Mouse (Mus musculus) intestine, embryonic 14.5 days (tissue): ENCODE measurements around the gene Asb8. TPM values are rescaled to one million over a fixed set of nuclear protein-coding genes. Genes with fewer than 3 reads are reported as not detected.
A peak's percentile ranks its signal among the peaks of the same experiment; 100 is the strongest.

Experiments
- ATAC-seq: fragments of 200-750 bp; cut with Nextera tagmentation; replicated peaks from 2 replicates; pipeline ENCODE4 v1.8.0; 2017; ENCODE audit warnings: low read depth, moderate number of reproducible peaks, moderate TSS enrichment, moderate library complexity; ENCODE audit not compliant: low FRiP score, low TSS enrichment
- DNase-seq: peaks from one replicate; pipeline ENCODE4 v3.0.0-alpha.2; 2018; ENCODE audit warnings: low spot score
- H3K27ac ChIP-seq: fragments of 300-500 bp; sonication (generic); 2 replicates; pipeline ENCODE4 v1.5.1; 2014; ENCODE audit warnings: low read depth, mild to moderate bottlenecking, control low read depth
- H3K27me3 ChIP-seq: fragments of 300-500 bp; sonication (generic); replicated peaks from 2 replicates; pipeline ENCODE4 v1.6.1; 2014; ENCODE audit warnings: low read length, control low read depth; ENCODE audit not compliant: control insufficient read depth, insufficient read depth
- H3K36me3 ChIP-seq: fragments of 300-500 bp; sonication (generic); 2 replicates; pipeline ENCODE4 v1.6.1; 2014; ENCODE audit warnings: low read length, control low read depth; ENCODE audit not compliant: control insufficient read depth, insufficient read depth
- H3K4me1 ChIP-seq: fragments of 300-500 bp; sonication (generic); replicated peaks from 2 replicates; pipeline ENCODE4 v1.6.1; 2014; ENCODE audit warnings: low read length, control low read depth, mixed read lengths; ENCODE audit not compliant: control insufficient read depth, insufficient read depth
- H3K4me2 ChIP-seq: fragments of 300-500 bp; sonication (generic); 2 replicates; pipeline ENCODE4 v1.6.1; 2014; ENCODE audit warnings: low read length
- H3K4me3 ChIP-seq: fragments of 300-500 bp; sonication (generic); 2 replicates; pipeline ENCODE4 v1.5.1; 2014; ENCODE audit warnings: low read depth, low read length, control low read depth, mixed read lengths
- H3K9ac ChIP-seq: fragments of 300-500 bp; sonication (generic); 2 replicates; pipeline ENCODE4 v1.6.1; 2014; ENCODE audit warnings: mild to moderate bottlenecking, low read length
- H3K9me3 ChIP-seq: fragments of 300-500 bp; sonication (generic); 2 replicates; pipeline ENCODE4 v1.6.1; 2016; ENCODE audit warnings: low read length, control low read depth; ENCODE audit not compliant: control insufficient read depth
- WGBS: fragments of 180-500 bp; shearing (Covaris S2); extraction: QIAGEN DNeasy Blood & Tissue Kit; methylation state at CpG from one replicate; pipeline ENCODE4 v1.1.7; 2014; 5-methylcytosine and 5-hydroxymethylcytosine counted together
- polyA plus RNA-seq: library from polyadenylated mRNA; unstranded; fragments of >200 nt; fragmentation: Nextera tagmentation; extraction: Ambion mirVana; gene quantifications from 2 replicates; pipeline ENCODE4 v1.2.1, GENCODE M21; 2014

Asb8 gene
- polyA plus RNA-seq, 1 experiment from 2014 or later, result 47.7 TPM

DNA sequence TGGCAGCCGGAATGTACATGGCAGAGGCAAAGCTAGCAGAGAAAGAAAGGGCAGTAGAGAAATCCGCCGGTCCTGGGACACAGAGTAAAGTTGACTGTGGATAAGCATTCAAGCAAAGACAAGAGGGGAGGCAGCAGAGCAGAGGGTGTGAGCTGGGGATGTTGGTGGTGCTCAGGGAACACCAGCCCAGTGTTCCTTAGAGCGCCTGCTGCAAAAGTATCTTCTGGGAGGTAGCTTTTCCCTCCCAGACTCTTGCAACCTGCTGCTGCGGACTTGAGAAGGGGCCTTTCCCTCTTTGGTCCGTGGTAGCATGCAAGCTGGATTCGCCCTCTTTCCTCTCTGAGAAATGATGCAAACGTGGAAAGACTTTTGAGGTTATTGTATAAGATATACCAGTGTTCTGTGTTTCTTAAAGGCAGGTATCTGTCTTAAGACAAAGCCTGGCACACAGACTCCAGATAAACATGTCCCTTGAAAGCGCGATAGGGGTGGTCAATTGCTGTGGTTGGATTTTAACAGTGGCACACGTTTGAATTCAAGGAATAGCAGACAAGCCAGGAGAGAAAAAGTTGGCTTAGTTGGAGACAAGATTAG lies 57.6 kb downstream of the Asb8 start:
- DNase-seq, result peak; percentile 54

GRCm38 (mm10) chr15:98107230-98107629 lies 58.2 kb downstream of the Asb8 start:
- Histone ChIP-seq H3K4me2 (peak overlapping the region; percentile 66; the same call in 1 of the 2 replicates), H3K4me3 (no peak overlapping the region), H3K4me1 (0 out of 2 replicates have a peak, but pooled peaks cover 8% of the 10 kb centered on the region), H3K36me3 (peaks cover under 1% of the 10 kb centered on the region; the same call in 1 of the 2 replicates), H3K27ac (no peak overlapping the region), H3K9ac (no peak overlapping the region), H3K27me3 (no peaks in the 10 kb centered on the region), H3K9me3 (no peaks in the 10 kb centered on the region)
- no peak for DNase-seq
- ATAC-seq, result no peak
- 74% methylated on average over 6 of the region's 6 CpGs for WGBS

More for the DNA sequence above, 57.6 kb downstream of the Asb8 start:
- no peak overlapping the region for H3K27ac ChIP-seq
- H3K4me2 ChIP-seq, result peak overlapping the region; percentile 66
- H3K36me3 ChIP-seq, result peaks cover 6% of the 10 kb centered on the region
- H3K4me1 ChIP-seq, result 0 out of 2 replicates have a peak, but pooled peaks cover 8% of the 10 kb centered on the region
- peak overlapping the region; percentile 70 for H3K4me3 ChIP-seq
- H3K27me3 ChIP-seq, result no peaks in the 10 kb centered on the region
- no peak for ATAC-seq
- H3K9me3 ChIP-seq, result no peaks in the 10 kb centered on the region
- 30% methylated on average over 11 of the region's 11 CpGs for WGBS
- H3K9ac ChIP-seq, result peak overlapping the region; percentile 61; the same call in 1 of the 2 replicates

DNA sequence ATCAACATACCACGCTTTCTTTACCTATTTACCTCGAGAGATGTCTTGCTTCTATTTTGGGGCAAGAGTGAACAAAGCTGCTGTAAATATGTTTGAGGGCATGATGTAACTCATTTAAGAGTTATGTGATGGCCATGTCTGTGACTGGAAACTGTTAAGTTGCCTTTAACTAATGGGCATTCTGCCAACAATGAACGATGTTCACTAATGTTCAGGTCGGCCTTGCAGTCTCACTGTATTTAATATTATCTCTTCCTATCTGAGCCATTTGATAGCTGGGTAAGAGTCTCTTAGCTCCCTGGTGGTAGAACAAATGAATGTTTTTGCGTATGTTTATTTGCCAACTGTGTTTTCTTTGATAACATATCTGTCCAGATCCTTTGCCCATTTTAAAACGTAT lies 58.9 kb downstream of the Asb8 start:
- 67% methylated on average over 6 of the region's 6 CpGs for WGBS
- H3K27ac ChIP-seq, result no peak overlapping the region
- H3K27me3 ChIP-seq, result no peaks in the 10 kb centered on the region
- H3K4me2 ChIP-seq, result no peak overlapping the region
- ATAC-seq, result no peak
- H3K4me3 ChIP-seq, result no peak overlapping the region
- no peak for DNase-seq
- H3K9me3 ChIP-seq, result no peaks in the 10 kb centered on the region
- H3K9ac ChIP-seq, result no peak overlapping the region
- H3K36me3 ChIP-seq, result no peaks in the 10 kb centered on the region
- 0 out of 2 replicates have a peak, but pooled peaks cover 8% of the 10 kb centered on the region for H3K4me1 ChIP-seq

DNA sequence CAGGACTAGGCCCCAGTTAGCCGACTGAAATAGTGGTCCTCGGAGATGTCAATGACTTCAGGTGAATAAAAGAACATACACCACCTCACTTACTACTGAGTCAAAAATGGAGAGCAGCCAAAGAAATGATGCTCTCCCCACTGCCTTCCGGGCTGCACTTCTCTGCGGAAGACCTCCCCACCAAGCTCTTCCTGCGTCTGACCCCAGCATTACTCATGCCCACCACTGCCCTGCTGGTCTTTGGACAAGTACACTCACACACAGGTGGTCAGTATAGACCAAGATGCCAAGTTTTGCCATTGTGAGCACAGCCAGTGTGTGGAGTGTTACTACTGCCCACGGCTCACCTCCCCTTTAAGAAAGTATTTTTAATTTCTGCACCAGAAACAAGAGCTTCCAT lies 63.0 kb downstream of the Asb8 start:
- Histone ChIP-seq H3K9ac (no peak overlapping the region), H3K4me2 (no peak overlapping the region), H3K27me3 (no peaks in the 10 kb centered on the region), H3K4me1 (0 out of 2 replicates have a peak, but pooled peaks cover 2% of the 10 kb centered on the region), H3K4me3 (no peak overlapping the region), H3K27ac (no peak overlapping the region), H3K9me3 (no peaks in the 10 kb centered on the region), H3K36me3 (no peaks in the 10 kb centered on the region)
- ATAC-seq (no peak), DNase-seq (no peak)
- 89% methylated on average over 6 of the region's 6 CpGs for WGBS

GRCm38 (mm10) chr15:98098519-98098918 lies 66.9 kb downstream of the Asb8 start:
- H3K9me3 ChIP-seq, result no peaks in the 10 kb centered on the region
- H3K4me3 ChIP-seq, result no peak overlapping the region
- H3K9ac ChIP-seq, result no peak overlapping the region
- ATAC-seq (no peak), DNase-seq (no peak)
- no peak overlapping the region for H3K4me2 ChIP-seq
- no peaks in the 10 kb centered on the region for H3K27me3 ChIP-seq
- 85% methylated on average over 9 of the region's 9 CpGs for WGBS
- H3K4me1 ChIP-seq, result 0 out of 2 replicates have a peak, but pooled peaks cover 3% of the 10 kb centered on the region
- H3K27ac ChIP-seq, result no peak overlapping the region
- H3K36me3 ChIP-seq, result no peaks in the 10 kb centered on the region

GRCm38 (mm10) chr15:98096957-98097356 lies 68.5 kb downstream of the Asb8 start:
- Histone ChIP-seq H3K4me3 (no peak overlapping the region), H3K4me2 (no peak overlapping the region), H3K9me3 (no peaks in the 10 kb centered on the region), H3K27ac (no peak overlapping the region), H3K4me1 (peaks cover 8% of the 10 kb centered on the region; the same call in 1 of the 2 replicates), H3K27me3 (no peaks in the 10 kb centered on the region), H3K9ac (no peak overlapping the region), H3K36me3 (no peaks in the 10 kb centered on the region)
- 50% methylated on average over 3 of the region's 3 CpGs for WGBS
- DNase-seq, result no peak
- ATAC-seq, result no peak

- Histone ChIP-seq H3K9me3 (no peaks in the 10 kb centered on the region), H3K4me1 (peaks cover 16% of the 10 kb centered on the region), H3K27ac (no peak overlapping the region), H3K4me3 (no peak overlapping the region), H3K4me2 (no peak overlapping the region), H3K27me3 (no peaks in the 10 kb centered on the region), H3K36me3 (no peaks in the 10 kb centered on the region), H3K9ac (no peak overlapping the region)
- 87% methylated on average over 12 of the region's 12 CpGs for WGBS
- ATAC-seq (no peak), DNase-seq (no peak)
Measured at GRCm38 (mm10) chr15:98094905-98095304, 70.5 kb downstream of the Asb8 start.

- peak within 1 kb of the TSS; percentile 95 for H3K4me3 ChIP-seq
- peak within 1 kb of the TSS; percentile 66 for H3K4me2 ChIP-seq
- H3K27me3 ChIP-seq, result no peaks in the 10 kb centered on the region
- H3K4me1 ChIP-seq, result peaks cover 16% of the 10 kb centered on the region
- H3K9me3 ChIP-seq, result no peaks in the 10 kb centered on the region
- peak; percentile 95 for DNase-seq
- peaks cover 4% of the 10 kb centered on the region for H3K36me3 ChIP-seq
- peak; percentile 93 for ATAC-seq
- H3K27ac ChIP-seq, result peak within 1 kb of the TSS; percentile 93
- peak within 1 kb of the TSS; percentile 90 for H3K9ac ChIP-seq
- WGBS, result under 1% methylated on average over 41 of the region's 58 CpGs
Measured at GRCm38 (mm10) chr15:98093121-98094011, 72.1 kb downstream of the Asb8 start, which contains the start of gene Senp1. Senp1 (minus strand) TSS chr15:98093744.
